Mouse (Mus musculus): ENCODE measurements around the gene Epb41l5.

Gene Epb41l5

GRCm38 (mm10) chr1:119648205-119649111, at the start of gene Epb41l5:
Epb41l5 (minus strand) TSS chr1:119649000.
- DNase-seq (ENCODE audit: low read depth, low spot score), result peak; percentile 72

GRCm38 (mm10) chr1:119696860-119697259, 48.1 kb upstream of the Epb41l5 start:
- no peak for DNase-seq (ENCODE audit: low read depth, low spot score)

GRCm38 (mm10) chr1:119685773-119686558, 37.2 kb upstream of the Epb41l5 start:
- DNase-seq (ENCODE audit: low read depth, low spot score), result no peak

DNA sequence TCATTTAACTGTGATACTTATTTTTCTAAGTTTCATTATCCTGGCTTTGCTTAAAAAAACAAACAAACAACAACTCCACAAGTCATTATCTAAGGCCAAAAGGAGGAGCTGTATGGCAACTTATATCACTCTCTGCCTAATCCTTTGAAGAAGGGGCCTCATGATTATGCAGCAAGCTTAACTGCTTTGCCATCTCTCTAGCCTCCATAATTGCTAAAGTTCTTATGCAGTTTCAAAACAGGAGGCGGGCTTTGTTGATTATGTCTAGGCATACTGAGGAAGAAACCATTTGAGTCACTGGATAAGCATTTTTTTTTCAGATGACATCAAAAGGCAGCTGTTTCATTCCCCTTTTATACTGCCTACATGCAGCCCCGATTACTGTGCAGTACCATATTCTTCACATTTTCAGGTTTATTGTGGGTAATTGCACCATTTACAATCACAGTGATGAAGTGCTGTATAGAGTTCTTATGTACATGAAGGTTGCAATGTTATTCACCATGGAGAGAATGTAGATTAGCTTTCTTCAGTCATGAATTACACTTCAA, 32.9 kb upstream of the Epb41l5 start:
- DNase-seq (ENCODE audit: low read depth, low spot score), result no peak

DNA sequence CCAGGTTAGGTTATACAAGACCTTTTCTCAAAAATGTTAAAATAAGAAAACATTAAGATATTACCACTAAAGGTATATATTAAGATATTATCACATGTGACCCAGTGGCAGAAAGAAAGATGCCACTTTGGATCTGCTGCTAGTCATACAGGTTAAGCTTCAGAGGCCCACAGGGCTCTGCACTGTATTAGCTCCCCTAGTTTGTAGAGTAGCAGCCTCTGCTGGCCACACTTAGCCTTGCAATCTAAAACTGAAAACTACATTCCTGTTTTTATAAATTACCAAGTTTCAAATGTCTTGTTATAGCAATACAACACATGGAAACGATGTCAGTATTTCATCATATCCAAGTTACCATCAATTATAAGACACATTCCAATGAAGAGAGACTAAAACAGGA, 26.2 kb upstream of the Epb41l5 start:
- peak; percentile 20 for DNase-seq (ENCODE audit: low read depth, low spot score)

- no peak for DNase-seq (ENCODE audit: low read depth, low spot score)
Measured at GRCm38 (mm10) chr1:119666904-119667303, 18.1 kb upstream of the Epb41l5 start.

- no peak for DNase-seq (ENCODE audit: low read depth, low spot score)
Measured at GRCm38 (mm10) chr1:119654307-119654706, 5.5 kb upstream of the Epb41l5 start.

DNA sequence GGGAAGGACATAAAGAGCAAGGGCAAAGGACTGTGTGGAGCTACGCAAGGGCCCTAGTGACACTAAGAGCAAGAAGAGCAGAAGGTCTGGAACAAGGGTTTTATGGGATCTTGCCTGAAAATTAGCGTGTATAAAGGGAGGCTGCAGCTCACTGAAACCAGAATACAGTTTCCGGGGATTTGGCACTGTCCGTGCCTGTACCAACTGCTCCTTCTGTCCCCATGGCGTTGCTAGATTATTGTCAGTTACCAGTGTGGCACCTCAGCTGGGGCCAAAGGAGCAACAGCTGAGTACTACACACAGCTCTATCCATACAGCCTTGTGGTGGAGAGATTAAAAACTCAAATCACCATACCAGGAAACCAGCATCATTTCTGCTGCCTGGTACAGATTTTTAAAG, 1.6 kb upstream of the Epb41l5 start:
- DNase-seq (ENCODE audit: low read depth, low spot score), result no peak

GRCm38 (mm10) chr1:119649627-119650026, 827 bp upstream of the Epb41l5 start:
- no peak for DNase-seq (ENCODE audit: low read depth, low spot score)

DNA sequence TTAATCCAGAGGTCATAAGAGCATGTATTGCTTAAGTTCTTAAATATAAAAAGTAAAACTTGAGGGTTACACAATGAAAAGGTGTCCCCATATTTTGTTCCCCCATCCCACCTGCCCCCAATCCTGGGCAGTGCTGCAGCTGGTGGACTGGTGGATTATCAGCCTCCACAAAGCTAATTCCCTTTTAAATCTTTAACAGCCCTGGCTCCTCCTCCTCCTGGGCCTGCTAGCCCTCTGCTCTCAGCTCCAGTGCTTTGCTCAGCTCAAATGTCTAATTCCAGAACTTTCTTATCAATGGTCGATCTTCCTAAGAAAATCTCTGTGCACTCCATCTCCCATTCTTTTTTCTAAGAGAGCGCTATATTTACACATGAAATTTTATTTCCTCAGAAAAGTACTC, 2.4 kb downstream of the Epb41l5 start:
- DNase-seq (ENCODE audit: low read depth, low spot score), result peak; percentile 51

GRCm38 (mm10) chr1:119642367-119642766, 6.4 kb downstream of the Epb41l5 start:
- DNase-seq (ENCODE audit: low read depth, low spot score), result no peak

- no peak for DNase-seq (ENCODE audit: low read depth, low spot score)
Measured at GRCm38 (mm10) chr1:119641090-119641812, 7.5 kb downstream of the Epb41l5 start.

DNA sequence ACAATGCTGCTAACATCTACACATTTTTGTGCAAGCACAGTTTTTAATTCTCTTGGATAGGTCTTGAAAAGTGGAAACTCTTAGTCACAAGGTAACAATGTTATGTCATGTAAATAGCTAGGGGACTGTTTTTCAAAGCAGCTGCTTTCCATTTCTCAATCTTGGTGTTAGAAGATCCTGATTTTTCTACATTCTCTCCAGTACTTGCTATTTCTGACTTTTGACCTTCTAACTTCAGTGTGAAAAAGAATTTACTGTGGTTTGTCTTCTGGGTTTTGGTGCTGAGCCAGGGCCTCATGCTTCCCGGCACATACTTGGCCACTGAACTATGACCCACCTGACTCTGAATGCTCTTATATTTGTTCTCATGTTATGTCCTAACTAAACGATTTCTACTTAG, 8.8 kb downstream of the Epb41l5 start:
- DNase-seq (ENCODE audit: low read depth, low spot score), result no peak

GRCm38 (mm10) chr1:119637188-119638023, 11.4 kb downstream of the Epb41l5 start:
- no peak for DNase-seq (ENCODE audit: low read depth, low spot score)

GRCm38 (mm10) chr1:119634746-119635145, 14.1 kb downstream of the Epb41l5 start:
- no peak for DNase-seq (ENCODE audit: low read depth, low spot score)

- no peak for DNase-seq (ENCODE audit: low read depth, low spot score)
Measured at GRCm38 (mm10) chr1:119630428-119630827, 18.4 kb downstream of the Epb41l5 start.

- no peak for DNase-seq (ENCODE audit: low read depth, low spot score)
Measured at GRCm38 (mm10) chr1:119626837-119627236, 22.0 kb downstream of the Epb41l5 start.

DNA sequence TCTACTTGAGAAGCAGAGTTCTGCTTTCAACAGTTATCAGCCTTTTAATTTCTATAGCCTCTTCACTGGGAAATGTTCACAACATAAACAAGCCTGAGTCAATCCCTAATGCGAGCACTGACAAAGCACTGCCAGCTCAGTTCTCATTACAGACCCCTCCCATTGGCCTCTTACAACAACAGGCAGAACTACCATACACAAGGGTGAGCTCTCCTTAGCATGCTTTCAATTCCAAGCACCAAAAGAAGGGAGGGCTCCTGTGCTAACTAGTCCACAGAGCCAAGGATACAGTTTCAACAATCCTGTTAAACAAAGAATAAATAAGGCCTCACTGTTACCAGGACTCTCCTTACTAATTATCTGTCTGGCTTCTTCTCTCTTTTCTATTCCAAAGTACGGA, 24.4 kb downstream of the Epb41l5 start:
- no peak for DNase-seq (ENCODE audit: low read depth, low spot score)

GRCm38 (mm10) chr1:119605396-119605795, 43.4 kb downstream of the Epb41l5 start:
- DNase-seq (ENCODE audit: low read depth, low spot score), result no peak

GRCm38 (mm10) chr1:119602448-119602847, 46.4 kb downstream of the Epb41l5 start:
- no peak for DNase-seq (ENCODE audit: low read depth, low spot score)

- DNase-seq (ENCODE audit: low read depth, low spot score), result no peak
Measured at GRCm38 (mm10) chr1:119598855-119599254, 49.9 kb downstream of the Epb41l5 start.

Measured in retina, adult 2 months (tissue).